Mouse (Mus musculus): ENCODE measurements around the gene Sh2d1b2.
"Not testable (repeated sequence)": the region's sequence is repeated elsewhere in the genome, so short reads cannot be mapped to it uniquely, and the experiment has no call there.

Sh2d1b2 gene

GRCm38 (mm10) chr1:170232688-170233087, at the start of gene Sh2d1b2:
Gene Sh2d1b2 (plus strand): TSS chr1:170232749.
- DNase-seq: not testable (repeated sequence)

- DNase-seq: no peak
Observed at GRCm38 (mm10) chr1:170185137-170185536, 47.4 kb upstream of the Sh2d1b2 start.

DNA sequence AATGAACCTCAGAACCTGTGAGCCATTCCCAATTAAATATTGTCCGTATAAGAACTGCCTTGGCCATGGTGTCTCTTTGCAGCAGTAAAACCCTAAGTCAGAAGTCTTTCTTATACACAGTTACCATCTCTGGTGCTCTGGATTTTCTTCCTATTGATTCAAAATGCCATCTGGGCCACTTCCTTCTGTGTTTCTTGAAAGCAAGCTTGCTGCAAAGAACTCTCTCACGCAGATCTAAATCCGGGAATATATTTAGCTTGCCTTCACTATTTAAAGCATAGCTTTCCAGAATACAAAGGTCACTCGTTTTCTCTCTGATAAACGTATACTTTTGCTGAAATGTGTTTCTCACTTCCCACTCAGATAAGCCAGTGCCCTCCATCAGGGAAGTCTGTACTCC, 46.0 kb upstream of the Sh2d1b2 start:
- DNase-seq: no peak

- DNase-seq: no peak
Observed at GRCm38 (mm10) chr1:170188601-170189000, 43.9 kb upstream of the Sh2d1b2 start.

DNA sequence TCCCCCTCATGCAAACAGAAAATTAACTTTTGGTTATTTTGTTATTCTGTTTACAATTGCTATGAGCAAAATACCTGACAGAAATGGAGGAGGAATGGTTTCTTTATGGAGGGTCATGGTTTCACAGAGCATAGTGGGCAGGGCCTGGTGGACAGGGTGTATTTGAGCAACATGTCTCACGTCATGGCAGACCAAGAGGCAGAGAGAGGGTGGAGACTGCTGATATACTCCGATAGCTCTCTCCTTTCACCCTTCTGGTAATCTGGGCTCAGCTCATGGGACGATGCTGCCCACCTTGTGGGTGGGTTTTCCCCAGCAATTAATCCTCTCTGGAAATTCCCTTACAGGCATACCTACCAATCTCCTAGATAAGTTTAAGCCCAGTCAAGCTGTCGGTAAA, 42.3 kb upstream of the Sh2d1b2 start:
- DNase-seq: no peak

DNA sequence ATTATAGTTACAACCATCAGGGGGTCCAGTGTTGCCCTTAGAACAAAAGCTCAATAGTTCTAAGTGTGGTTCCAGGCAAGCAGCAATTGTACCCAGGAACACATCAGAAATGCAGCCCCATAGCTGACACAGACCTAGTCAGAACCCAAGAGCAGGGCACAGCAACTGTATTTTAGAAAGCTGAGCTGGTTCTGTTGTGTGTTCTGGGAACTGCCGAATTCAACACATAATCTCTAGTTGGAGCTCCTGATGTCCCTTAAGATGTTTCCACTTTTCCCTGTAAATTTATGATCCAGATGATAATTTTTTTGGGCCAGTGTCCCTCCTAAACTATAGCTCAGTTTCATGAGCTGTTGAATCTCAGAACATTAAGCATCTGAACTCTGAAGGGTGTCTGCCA, 40.6 kb upstream of the Sh2d1b2 start:
- DNase-seq: no peak

- peak; percentile 70 to 79 for DNase-seq
Observed at GRCm38 (mm10) chr1:170196211-170196610, 36.3 kb upstream of the Sh2d1b2 start.

GRCm38 (mm10) chr1:170200379-170200778, 32.2 kb upstream of the Sh2d1b2 start:
- DNase-seq: peak in 1 of 2 experiments; percentile 48

- DNase-seq: no peak
Observed at GRCm38 (mm10) chr1:170206395-170206794, 26.2 kb upstream of the Sh2d1b2 start.

DNA sequence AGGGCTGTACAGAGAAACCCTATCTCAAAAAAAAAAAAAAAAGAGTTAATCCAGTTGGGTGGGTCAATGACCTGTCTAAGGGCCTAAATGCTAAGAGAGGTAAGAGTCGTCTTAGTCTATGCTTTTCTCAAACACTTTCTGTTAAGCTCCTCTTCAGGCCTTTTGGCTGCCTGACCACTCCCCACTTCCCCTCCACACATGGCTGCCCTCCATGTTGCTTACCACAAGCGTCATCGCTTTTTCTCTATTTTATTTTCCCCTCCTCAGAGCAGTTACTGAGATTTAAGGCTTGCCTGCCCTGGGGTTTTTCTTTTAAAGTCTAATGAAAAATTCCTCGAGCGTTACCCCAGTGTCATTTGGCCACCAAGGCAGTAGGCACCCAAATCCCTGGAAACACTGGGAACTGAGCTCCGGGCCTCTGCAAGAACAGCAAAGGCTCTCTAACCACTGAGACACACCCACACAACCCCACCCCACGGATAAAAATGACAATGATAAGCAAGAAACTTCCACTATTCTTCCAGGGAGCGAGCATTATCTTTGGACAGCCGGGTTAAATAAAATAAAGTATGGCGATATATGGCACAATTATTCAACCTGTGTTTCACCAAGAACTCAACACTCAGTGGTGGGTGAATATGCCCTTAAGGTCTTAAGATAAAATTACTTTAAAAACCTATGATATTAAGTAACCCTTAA, 19.2 kb upstream of the Sh2d1b2 start:
- no peak for DNase-seq

DNA sequence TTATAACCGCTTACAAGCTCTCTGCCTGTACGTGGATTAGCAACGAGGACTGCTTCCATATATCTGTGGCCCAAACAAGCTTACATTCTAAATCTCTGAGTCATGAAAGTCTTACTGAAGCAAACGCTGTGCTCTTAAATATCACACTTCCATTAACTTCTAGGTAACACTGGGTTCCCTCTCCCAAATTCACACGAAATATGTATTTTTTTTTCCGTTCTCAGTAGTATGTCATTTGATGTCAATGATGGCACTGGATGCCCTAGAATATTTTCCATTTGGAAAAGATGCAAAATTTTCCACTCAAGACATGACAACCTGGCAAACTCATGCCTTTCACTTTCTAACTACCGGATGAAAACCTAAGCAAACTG, 18.2 kb upstream of the Sh2d1b2 start:
- DNase-seq: no peak

- peak; percentile 88 to 91 for DNase-seq
Observed at GRCm38 (mm10) chr1:170214757-170215522, 17.6 kb upstream of the Sh2d1b2 start, which contains the start of gene Uhmk1. Gene Uhmk1 (minus strand): TSS chr1:170215397.

GRCm38 (mm10) chr1:170215590-170215989, 17.0 kb upstream of the Sh2d1b2 start:
- no peak for DNase-seq

DNA sequence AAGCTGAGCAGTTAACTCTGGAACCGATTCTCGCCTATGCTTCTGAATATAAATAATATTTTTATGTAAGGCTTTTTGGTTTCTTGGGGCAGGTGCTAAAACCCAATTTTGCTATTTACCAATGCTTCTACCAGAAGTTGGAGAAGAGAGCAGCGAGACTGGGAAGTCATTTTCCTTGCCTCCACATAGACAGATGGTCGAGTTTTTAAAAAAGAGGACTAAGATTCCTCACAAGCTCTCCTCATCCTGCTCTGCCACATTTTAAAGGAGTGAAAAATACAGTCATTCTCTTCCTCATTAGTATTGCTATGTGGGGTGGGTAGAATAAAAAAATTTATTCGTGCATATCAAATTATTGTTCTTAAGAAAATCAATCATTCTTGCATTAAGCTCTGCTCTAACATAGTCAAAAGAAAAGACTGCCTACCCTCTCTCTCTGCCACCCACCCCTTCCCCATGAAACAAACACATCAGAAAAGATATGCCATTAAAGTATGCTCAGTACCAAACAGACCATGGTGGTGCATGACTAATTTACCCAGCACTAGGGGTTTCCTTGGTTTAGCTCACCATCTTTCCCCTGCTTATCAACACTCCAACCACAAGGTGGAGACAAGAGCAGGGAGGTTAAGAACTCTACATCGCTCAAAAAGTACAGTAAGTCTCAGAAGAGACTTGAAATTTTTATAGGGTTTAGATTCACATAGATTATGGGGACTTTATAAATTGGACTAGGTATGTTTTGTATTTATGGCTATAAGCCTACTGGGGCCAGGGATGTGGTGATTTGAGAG, 14.3 kb upstream of the Sh2d1b2 start:
- peak in 1 of 2 experiments; percentile 23 for DNase-seq

DNA sequence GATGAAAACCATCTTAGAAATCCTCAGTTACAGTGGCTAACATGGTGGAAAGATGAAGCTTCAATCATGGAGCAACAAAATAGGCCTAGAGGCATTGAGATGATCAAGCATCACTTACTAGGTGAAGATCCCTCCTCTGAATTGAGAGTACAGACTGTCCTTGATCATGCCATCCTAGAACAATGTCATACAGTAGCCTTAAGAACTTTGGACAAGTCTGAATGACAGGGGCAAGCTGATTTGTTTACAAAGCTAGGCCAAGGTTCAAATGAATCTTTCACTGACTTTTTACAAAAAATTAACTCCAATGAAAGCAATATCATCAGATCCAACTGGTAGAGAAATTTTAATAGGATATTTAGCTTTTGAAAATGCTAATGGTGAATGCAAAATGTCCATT, 12.2 kb upstream of the Sh2d1b2 start:
- peak; percentile 30 to 44 for DNase-seq

GRCm38 (mm10) chr1:170223276-170223675, 9.3 kb upstream of the Sh2d1b2 start:
- DNase-seq: no peak

DNA sequence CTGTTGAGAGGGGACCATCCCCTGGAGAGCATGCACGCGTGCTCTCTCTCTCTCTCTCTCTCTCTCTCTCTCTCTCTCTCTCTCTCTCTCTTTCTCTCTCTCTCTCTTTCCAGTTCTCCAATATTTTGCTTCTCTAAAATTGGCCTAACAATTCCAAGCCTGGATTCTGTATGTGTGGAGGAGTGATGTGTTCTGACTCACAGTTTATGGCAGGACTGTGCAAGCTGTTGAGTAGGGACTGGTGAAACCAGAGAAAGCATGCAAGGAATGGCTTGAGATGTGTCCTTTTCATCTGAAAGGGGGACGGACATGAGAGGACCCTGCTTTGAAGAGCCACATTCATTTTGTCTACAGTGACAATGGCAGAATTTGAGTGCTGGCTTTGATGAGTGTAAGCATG, 12.5 kb downstream of the Sh2d1b2 start:
- DNase-seq: no peak

GRCm38 (mm10) chr1:170254893-170255559, 22.5 kb downstream of the Sh2d1b2 start:
- DNase-seq: no peak

DNA sequence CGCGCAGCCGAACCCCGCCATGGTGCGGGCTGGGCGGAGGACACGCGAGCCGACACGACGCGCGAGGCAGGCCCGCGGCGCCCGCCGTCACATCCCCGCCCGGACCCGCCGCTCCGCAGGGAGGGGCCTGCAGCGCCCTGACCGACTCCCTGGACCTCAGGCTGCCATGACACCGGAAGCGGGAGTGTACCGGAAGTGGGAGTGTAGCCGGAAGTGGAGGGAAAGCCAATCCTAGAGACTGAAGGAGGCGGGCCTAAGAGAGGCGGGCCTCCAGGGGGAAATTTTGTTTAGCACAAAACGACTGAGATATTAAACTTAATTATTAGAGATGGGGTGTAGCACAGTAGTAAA, 23.0 kb downstream of the Sh2d1b2 start:
- peak; percentile 82 to 87 for DNase-seq

- no peak for DNase-seq
Observed at GRCm38 (mm10) chr1:170270281-170270680, 37.7 kb downstream of the Sh2d1b2 start.

GRCm38 (mm10) chr1:170270696-170271095, 38.1 kb downstream of the Sh2d1b2 start:
- DNase-seq: no peak

DNA sequence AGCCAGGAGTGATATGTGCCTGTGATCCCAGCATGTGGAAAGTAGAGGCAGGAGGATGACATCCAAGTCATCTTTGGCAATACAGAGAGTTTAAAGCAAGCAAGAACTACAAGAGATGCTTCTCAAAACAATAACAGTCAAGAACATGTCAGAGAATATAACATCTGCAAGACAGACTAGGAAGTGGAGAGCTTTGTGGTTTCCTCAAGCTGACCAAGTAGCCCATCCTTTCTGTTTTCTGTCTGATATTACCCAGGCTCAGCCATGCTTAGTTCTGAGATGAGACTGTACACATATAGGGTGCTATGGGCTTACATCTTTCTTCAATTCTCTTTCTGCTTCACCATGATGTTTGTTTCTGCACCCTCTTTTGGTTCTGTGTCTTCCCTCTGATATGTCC, 40.7 kb downstream of the Sh2d1b2 start:
- no peak for DNase-seq

- no peak for DNase-seq
Observed at GRCm38 (mm10) chr1:170277016-170277415, 44.5 kb downstream of the Sh2d1b2 start, which contains the start of gene Sh2d1b1. Gene Sh2d1b1 (plus strand): TSS chr1:170277320.
